Mouse (Mus musculus): Measurements from ENCODE around the gene Zfp422. TPM values are rescaled to one million over a fixed set of nuclear protein-coding genes. Genes with fewer than 3 reads are reported as not detected.

Gene Zfp422
- polyA plus RNA-seq, 1 experiment from 2014 or later = 295 TPM

DNA sequence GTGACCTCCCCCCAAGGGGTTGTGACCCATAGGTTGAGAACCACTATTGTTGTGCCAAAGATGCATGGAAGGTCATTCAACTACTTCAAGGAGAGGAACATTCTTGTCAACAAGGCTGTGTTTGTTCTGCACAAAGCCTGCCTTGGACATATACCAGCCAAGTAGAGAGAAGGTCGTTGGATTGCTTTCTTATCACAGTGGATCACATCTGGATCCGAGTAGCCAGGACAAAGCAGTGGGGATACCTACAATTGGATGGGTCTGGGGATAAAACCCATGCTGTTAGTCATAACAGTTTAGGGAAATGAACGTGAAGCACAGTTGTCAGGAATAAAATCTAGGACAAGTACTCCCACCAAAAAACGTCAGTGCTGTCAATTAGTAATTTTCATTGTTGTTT lies 15.1 kb upstream of the Zfp422 start:
- no peaks in the 10 kb centered on the region for H3K27me3 ChIP-seq
- no peaks in the 10 kb centered on the region for H3K4me1 ChIP-seq
- no peak overlapping the region for H3K9ac ChIP-seq (replicated peaks)
- H3K4me2 ChIP-seq (replicated peaks) = no peak overlapping the region
- H3K4me3 ChIP-seq = no peak overlapping the region
- no peak for ATAC-seq (ENCODE audit: low FRiP score, low read depth)
- H3K36me3 ChIP-seq = peaks cover 32% of the 10 kb centered on the region
- no peaks in the 10 kb centered on the region for H3K9me3 ChIP-seq
- H3K27ac ChIP-seq (replicated peaks) = no peak overlapping the region
- WGBS = 57% methylated on average over 4 of the region's 4 CpGs

GRCm38 (mm10) chr6:116642942-116643341 lies 14.1 kb upstream of the Zfp422 start:
- no peak overlapping the region for H3K27ac ChIP-seq (replicated peaks)
- H3K9ac ChIP-seq (replicated peaks) = no peak overlapping the region
- H3K36me3 ChIP-seq = peaks cover 35% of the 10 kb centered on the region
- H3K4me1 ChIP-seq = no peaks in the 10 kb centered on the region
- ATAC-seq (ENCODE audit: low FRiP score, low read depth) = no peak
- 87% methylated on average over 11 of the region's 11 CpGs for WGBS
- H3K4me3 ChIP-seq = no peak overlapping the region
- no peaks in the 10 kb centered on the region for H3K9me3 ChIP-seq
- no peak overlapping the region for H3K4me2 ChIP-seq (replicated peaks)
- H3K27me3 ChIP-seq = no peaks in the 10 kb centered on the region

DNA sequence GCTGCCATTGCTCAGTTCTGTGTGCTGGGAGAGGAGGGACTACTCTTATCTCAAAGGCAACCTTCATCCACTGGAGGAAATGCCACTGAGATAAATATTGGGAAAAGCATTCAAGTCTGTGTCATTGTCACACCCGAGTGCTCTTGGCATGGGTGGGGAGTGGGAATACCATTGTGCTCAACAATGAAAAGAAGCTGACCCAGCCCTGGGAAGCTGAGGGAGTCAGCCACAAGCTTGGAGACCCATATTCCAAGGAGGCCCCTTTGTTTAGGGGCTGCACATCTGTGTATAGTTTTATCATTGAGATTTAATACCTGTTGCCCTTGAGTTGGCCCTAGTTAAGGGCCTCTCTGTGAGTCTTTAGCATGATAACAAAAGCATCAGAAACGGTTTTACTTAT lies 10.9 kb upstream of the Zfp422 start:
- ATAC-seq (ENCODE audit: low FRiP score, low read depth) = no peak
- no peaks in the 10 kb centered on the region for H3K27me3 ChIP-seq
- H3K27ac ChIP-seq (replicated peaks) = no peak overlapping the region
- 70% methylated on average over 2 of the region's 2 CpGs for WGBS
- no peak overlapping the region for H3K4me3 ChIP-seq
- no peaks in the 10 kb centered on the region for H3K4me1 ChIP-seq
- no peak overlapping the region for H3K9ac ChIP-seq (replicated peaks)
- H3K36me3 ChIP-seq = peaks cover 29% of the 10 kb centered on the region
- no peak overlapping the region for H3K4me2 ChIP-seq (replicated peaks)
- no peaks in the 10 kb centered on the region for H3K9me3 ChIP-seq

GRCm38 (mm10) chr6:116638871-116639270 lies 10.1 kb upstream of the Zfp422 start:
- Histone ChIP-seq H3K4me1 (no peaks in the 10 kb centered on the region), H3K9me3 (no peaks in the 10 kb centered on the region), H3K4me3 (no peak overlapping the region), H3K27ac (replicated peaks) (no peak overlapping the region), H3K27me3 (no peaks in the 10 kb centered on the region), H3K36me3 (peaks cover 23% of the 10 kb centered on the region; the same call in 1 of the 2 replicates), H3K9ac (replicated peaks) (no peak overlapping the region), H3K4me2 (replicated peaks) (no peak overlapping the region)
- WGBS = 79% methylated on average over 2 of the region's 2 CpGs
- no peak for ATAC-seq (ENCODE audit: low FRiP score, low read depth)

DNA sequence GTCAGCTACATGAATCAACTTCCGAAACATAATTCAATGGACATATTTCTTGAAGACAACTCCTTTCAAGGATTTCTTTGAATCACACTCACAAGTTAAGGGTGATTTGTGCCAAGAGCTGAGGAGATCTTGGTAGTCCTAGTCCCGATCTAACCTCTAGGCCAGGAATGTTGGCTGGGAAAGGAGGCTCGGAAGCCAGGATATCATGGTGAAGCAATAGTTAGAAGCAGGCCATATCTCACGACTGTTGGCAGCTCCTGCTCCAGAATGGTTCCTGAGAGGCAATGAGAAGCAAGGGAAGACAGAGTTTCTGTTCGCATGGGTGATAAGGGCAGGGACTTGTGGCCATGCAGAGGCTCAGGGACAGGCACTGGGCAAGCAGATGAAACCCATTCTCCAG lies 8.7 kb upstream of the Zfp422 start:
- ATAC-seq (ENCODE audit: low FRiP score, low read depth) = no peak
- Histone ChIP-seq H3K4me1 (no peaks in the 10 kb centered on the region), H3K4me2 (replicated peaks) (no peak overlapping the region), H3K36me3 (peaks cover 16% of the 10 kb centered on the region; the same call in 1 of the 2 replicates), H3K27ac (replicated peaks) (no peak overlapping the region), H3K27me3 (no peaks in the 10 kb centered on the region), H3K9ac (replicated peaks) (no peak overlapping the region), H3K9me3 (no peaks in the 10 kb centered on the region), H3K4me3 (no peak overlapping the region)
- WGBS = 91% methylated on average over 5 of the region's 5 CpGs

DNA sequence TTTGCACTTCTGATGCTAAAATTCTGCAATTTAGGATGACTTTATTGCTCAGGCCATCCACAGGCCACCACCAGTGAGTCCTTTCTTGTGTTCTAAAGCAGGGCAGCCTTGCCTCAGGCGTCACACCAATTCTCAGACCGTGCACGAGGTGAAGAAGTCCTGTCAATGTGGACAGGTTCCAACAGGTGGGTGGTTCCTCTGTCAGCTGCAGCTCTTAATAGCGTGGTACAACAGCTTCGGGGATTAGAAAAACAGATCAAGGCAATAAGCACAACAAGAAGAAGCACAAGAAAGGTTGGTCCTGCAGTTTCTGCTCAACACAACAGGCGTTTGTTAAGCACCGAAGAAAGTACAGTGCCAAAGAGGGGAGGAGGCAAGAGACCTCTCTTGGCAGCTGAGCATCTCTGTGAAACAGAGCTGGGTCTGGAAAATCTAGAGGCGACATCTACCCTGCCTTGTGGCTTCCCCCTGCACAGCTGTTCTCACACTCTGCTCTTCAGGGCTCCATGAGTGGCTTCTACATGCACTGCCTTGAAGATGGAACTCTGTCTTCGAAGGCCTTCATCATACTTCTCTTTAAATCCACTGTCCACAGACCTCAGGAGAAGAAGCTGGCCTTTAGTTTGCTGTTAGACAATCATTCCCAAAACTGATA lies 7.9 kb upstream of the Zfp422 start:
- H3K4me2 ChIP-seq (replicated peaks) = no peak overlapping the region
- 89% methylated on average over 9 of the region's 9 CpGs for WGBS
- no peak overlapping the region for H3K27ac ChIP-seq (replicated peaks)
- no peaks in the 10 kb centered on the region for H3K27me3 ChIP-seq
- no peak overlapping the region for H3K4me3 ChIP-seq
- H3K9ac ChIP-seq (replicated peaks) = no peak overlapping the region
- no peaks in the 10 kb centered on the region for H3K9me3 ChIP-seq
- no peaks in the 10 kb centered on the region for H3K4me1 ChIP-seq
- no peak for ATAC-seq (ENCODE audit: low FRiP score, low read depth)
- H3K36me3 ChIP-seq = peaks cover 16% of the 10 kb centered on the region; the same call in 1 of the 2 replicates

GRCm38 (mm10) chr6:116635251-116636180 lies 6.7 kb upstream of the Zfp422 start:
- Histone ChIP-seq H3K9me3 (no peaks in the 10 kb centered on the region), H3K9ac (replicated peaks) (no peak overlapping the region), H3K4me1 (no peaks in the 10 kb centered on the region), H3K27me3 (no peaks in the 10 kb centered on the region), H3K27ac (replicated peaks) (no peak overlapping the region), H3K36me3 (peaks cover 16% of the 10 kb centered on the region; the same call in 1 of the 2 replicates), H3K4me3 (no peak overlapping the region), H3K4me2 (replicated peaks) (no peak overlapping the region)
- 78% methylated on average over 10 of the region's 10 CpGs for WGBS
- no peak for ATAC-seq (ENCODE audit: low FRiP score, low read depth)

GRCm38 (mm10) chr6:116633741-116634695 lies 5.2 kb upstream of the Zfp422 start:
- peaks cover 16% of the 10 kb centered on the region; the same call in 1 of the 2 replicates for H3K36me3 ChIP-seq
- no peak overlapping the region for H3K4me3 ChIP-seq
- no peaks in the 10 kb centered on the region for H3K4me1 ChIP-seq
- H3K27me3 ChIP-seq = no peaks in the 10 kb centered on the region
- ATAC-seq (ENCODE audit: low FRiP score, low read depth) = no peak
- no peaks in the 10 kb centered on the region for H3K9me3 ChIP-seq
- H3K9ac ChIP-seq (replicated peaks) = no peak overlapping the region
- 92% methylated on average over 17 of the region's 17 CpGs for WGBS
- H3K4me2 ChIP-seq (replicated peaks) = no peak overlapping the region
- H3K27ac ChIP-seq (replicated peaks) = no peak overlapping the region

DNA sequence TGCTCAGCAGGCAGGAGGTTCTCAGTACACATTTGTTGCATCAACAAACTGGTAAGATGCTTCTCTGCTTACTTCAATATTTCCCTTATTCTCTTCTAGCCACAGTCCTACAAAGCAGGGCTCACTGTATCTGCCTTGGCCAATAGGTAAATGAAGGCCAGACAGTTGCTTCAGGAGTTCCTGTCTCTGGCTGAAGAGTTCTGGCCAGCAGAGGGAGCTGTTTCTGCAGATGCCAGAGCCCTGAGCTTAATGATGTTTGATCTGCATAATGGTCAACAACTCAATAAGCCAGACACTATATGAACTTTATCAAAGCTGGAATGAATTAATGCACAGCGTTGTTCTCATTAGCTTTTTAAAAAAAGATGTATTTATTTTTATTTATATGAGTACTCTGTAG lies 3.3 kb upstream of the Zfp422 start:
- Histone ChIP-seq H3K4me3 (no peak overlapping the region), H3K27me3 (no peaks in the 10 kb centered on the region), H3K4me2 (replicated peaks) (no peak overlapping the region), H3K27ac (replicated peaks) (no peak overlapping the region), H3K36me3 (peaks cover 8% of the 10 kb centered on the region; the same call in 1 of the 2 replicates), H3K9me3 (no peaks in the 10 kb centered on the region), H3K4me1 (peaks cover 5% of the 10 kb centered on the region), H3K9ac (replicated peaks) (no peak overlapping the region)
- no peak for ATAC-seq (ENCODE audit: low FRiP score, low read depth)
- WGBS = 44% methylated on average over 1 of the region's 1 CpGs

GRCm38 (mm10) chr6:116629766-116630165 lies 967 bp upstream of the Zfp422 start:
- no peak overlapping the region for H3K4me3 ChIP-seq
- no peak overlapping the region for H3K9ac ChIP-seq (replicated peaks)
- WGBS = 86% methylated on average over 10 of the region's 10 CpGs
- H3K27me3 ChIP-seq = no peaks in the 10 kb centered on the region
- peaks cover 21% of the 10 kb centered on the region for H3K36me3 ChIP-seq
- ATAC-seq (ENCODE audit: low FRiP score, low read depth) = no peak
- H3K4me1 ChIP-seq = peaks cover 12% of the 10 kb centered on the region
- peak overlapping the region; percentile 92; the same call in 1 of the 2 replicates for H3K27ac ChIP-seq (replicated peaks)
- no peaks in the 10 kb centered on the region for H3K9me3 ChIP-seq
- H3K4me2 ChIP-seq (replicated peaks) = no peak overlapping the region

DNA sequence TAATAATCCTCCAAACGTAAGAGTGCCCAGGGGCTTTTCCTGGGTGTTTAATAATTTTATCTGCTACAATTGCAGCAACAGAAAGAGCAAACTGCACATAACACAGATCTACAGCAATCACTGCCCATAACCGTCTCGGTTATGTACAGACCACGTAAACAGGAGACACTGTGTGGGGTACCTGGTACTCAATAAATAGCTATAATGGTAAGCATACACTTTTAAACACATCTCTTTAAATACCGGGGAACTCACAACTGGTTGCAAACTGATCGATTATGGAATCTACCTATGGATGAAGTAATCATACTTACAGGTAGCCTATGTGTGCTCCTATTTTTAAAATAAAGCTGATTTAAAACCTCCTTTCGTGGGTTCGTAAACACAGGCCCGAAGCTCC lies 704 bp downstream of the Zfp422 start:
- WGBS = 22% methylated on average over 9 of the region's 9 CpGs
- Histone ChIP-seq H3K9ac (replicated peaks) (peak overlapping the region; percentile 96), H3K27ac (replicated peaks) (peak overlapping the region; percentile 92), H3K36me3 (peaks cover 25% of the 10 kb centered on the region), H3K27me3 (no peaks in the 10 kb centered on the region), H3K4me2 (replicated peaks) (peak overlapping the region; percentile 55), H3K9me3 (no peaks in the 10 kb centered on the region), H3K4me1 (peaks cover 12% of the 10 kb centered on the region), H3K4me3 (peak overlapping the region; percentile 87)
- no peak; the same call in 1 of the 2 replicates for ATAC-seq (ENCODE audit: low FRiP score, low read depth)
